Mouse (Mus musculus): ENCODE measurements around the gene Sowahc.

The Sowahc gene

GRCm38 (mm10) chr10:59256533-59256932 is 34.8 kb downstream of the Sowahc start:
- DNase-seq = no peak

- DNase-seq = no peak
Measured at GRCm38 (mm10) chr10:59259572-59259971, 37.8 kb downstream of the Sowahc start.

GRCm38 (mm10) chr10:59261603-59262002 is 39.9 kb downstream of the Sowahc start:
- no peak for DNase-seq

GRCm38 (mm10) chr10:59262021-59262420 is 40.3 kb downstream of the Sowahc start:
- no peak for DNase-seq

DNA sequence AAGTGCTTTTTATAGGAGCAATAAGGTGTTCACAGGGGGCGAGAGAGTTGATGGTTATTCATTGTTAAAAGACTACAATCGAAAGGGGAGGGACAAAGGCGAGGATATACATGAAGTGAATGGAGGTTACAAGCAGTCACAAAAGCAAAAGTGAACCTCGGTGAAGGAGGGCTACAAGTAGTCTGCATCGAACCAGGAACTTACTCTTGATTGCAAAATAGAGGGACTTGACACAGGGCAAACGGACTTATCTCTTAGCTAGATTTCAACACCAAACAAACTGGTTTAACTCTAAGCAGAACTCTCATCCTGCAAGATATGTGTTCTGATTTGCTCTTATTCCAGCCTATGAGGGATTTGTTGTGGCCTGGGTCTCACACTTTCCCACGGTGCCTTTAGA is 41.2 kb downstream of the Sowahc start:
- DNase-seq = no peak

- no peak for DNase-seq
Measured at GRCm38 (mm10) chr10:59265067-59265466, 43.3 kb downstream of the Sowahc start.

GRCm38 (mm10) chr10:59265674-59266073 is 43.9 kb downstream of the Sowahc start:
- DNase-seq = no peak

GRCm38 (mm10) chr10:59266097-59266496 is 44.3 kb downstream of the Sowahc start:
- no peak for DNase-seq

DNA sequence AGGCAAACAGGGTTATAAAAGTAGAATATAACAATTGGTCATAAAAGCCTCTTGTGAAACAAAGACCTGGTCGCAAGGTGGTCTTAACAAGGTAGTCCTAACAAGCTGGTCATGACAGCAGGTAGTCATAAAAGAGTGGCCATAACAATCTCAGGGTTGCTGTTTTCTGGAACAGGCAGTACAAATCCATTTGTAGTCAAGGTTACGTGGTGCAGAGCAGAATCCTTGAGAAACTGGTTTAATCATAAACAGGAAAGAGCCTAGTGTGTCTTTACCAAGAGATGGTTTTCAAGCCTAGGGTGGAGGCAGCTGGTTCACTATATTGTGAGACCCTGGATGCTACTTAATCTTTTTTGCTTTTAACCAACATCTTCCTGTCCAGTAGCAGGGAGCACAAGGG is 45.5 kb downstream of the Sowahc start:
- no peak for DNase-seq

DNA sequence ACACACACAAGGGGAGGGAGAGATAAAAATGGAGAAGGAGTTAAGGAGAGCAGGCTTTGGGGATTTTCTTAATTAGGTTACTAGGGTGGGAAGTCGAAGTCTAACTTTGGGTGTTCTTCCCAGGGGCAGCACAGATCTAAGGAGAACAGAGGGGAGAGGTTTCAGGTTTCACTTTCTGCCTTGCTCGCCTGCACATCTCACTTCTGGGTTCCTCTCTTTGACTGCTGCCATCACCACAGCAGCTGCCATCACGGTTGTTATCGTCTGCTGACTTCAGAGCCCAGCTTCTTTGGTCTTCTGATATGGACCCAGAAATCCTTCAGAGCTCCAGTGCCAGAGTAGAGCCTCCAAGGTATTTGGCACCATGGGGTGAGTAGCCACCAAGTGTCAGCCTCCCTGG is 46.4 kb downstream of the Sowahc start:
- DNase-seq = no peak

- no peak for DNase-seq
Measured at GRCm38 (mm10) chr10:59268754-59269153, 47.0 kb downstream of the Sowahc start.

DNA sequence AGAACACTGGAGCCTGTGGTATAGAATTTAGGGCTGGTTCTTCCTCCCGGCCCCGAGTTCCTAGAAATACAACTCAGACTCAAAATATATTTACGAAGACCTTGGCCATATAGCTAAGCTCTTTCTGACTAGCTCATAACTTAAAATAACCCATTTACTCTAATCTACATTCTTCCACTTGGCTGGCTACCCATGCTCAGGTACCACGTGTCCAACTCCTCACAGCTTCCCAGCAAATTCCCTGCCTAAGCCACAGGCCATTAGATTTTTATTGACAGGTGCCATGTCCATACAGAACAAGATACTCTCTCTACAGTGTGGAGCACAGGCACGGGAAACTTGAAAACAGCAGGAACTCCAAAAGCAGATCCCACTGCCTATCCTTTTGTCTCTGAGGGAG is 54.0 kb downstream of the Sowahc start:
- DNase-seq = no peak
